Mouse (Mus musculus) cortical plate, adult 2 months (tissue): ENCODE data around the gene Myo6.

Experiments used
- CTCF ChIP-seq: fragments of 200-500 bp; IDR thresholded peaks from 2 replicates; pipeline ENCODE4 v1.5.1; 2011; ENCODE audit warnings: mild to moderate bottlenecking, control low read depth, low read length; ENCODE audit not compliant: insufficient read depth; ENCODE audit errors: extremely low read depth
- POLR2A ChIP-seq: fragments of 200-500 bp; IDR thresholded peaks from 2 replicates; pipeline ENCODE4 v1.6.1; 2011; ENCODE audit warnings: mild to moderate bottlenecking, low read length, control low read depth; ENCODE audit not compliant: insufficient read depth; ENCODE audit errors: extremely low read depth

DNA sequence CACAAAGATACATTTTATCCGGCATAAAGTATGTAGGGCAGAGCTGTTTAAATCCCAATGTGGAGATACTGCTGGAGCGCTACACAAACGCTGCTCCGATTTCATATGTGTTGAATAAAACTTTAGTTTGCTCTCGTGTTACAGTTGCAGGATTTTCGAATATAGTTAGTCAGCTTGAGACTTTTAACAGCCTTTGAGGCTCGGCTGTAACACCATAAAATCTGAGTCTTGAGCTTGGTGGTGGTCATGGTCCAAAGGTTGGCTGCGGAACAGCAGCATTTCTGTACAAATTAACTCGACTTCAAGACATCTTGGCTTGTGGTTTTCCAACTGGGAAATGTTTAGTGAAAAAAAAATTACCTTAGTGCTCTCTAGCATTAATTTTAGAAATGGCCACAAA is 859 bp downstream of the Myo6 start:
- TF ChIP-seq CTCF (no peak), POLR2A (no peak)
